Mouse (Mus musculus): ENCODE measurements around the gene Scn1a.

Gene Scn1a

DNA sequence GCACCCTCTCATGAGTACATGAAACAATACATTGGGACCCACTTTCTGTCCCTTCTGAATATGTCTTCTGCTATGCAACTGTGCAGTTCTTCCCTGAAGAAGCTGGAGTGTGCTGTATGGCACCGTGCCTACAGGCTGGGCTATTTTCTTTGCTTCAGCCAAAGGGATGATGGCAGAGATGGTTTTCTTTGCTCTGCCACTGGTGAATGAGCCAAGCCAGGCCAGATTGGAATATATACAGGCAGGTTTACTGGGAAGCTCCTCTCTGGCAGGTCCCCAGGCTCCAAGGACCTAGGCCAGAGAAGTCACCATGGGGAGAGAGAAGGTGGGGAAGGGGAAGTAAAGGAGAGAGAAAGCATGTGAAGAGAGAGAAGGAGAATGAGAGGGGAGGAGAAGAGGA is 200.3 kb downstream of the Scn1a start:
- DNase-seq = no peak

DNA sequence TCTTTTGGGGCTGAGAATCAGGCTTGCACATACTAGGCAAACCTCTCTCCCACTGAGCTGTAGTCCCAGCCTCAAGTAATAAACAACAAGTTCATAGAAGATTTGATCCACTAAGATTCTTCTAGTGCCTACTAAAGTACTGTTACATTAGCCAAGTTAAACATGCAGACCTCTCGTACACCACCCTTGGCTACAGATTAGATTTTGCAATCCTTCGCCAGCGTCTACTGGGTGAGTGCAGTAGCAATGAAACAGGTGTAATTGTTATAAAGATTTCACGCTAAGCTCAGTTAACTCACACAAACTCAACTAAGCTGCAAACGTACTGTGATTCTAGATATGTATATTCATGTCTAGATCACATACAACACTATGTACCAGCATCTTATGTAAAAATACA is 201.8 kb downstream of the Scn1a start:
- DNase-seq = no peak

DNA sequence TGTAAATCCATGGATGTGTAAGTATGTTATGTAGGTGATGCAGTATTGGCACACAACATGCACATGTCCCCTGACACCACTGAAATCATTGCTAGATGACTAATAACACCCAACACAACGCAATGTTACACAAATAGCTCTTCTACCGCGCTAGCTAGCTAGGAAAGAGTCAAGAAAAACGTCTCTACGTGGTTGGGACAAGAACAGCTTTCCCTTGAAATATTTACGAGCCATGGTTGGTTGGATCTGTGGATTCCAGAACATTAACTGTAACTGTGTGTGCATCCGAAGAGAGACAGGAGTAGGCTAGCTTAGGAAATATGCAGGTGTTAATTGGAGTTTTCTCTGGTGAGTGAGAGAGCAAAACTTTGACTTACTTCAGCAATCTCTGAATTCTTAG is 219.7 kb downstream of the Scn1a start:
- no peak for DNase-seq

Data from kidney, adult 9 months (tissue).